Mouse (Mus musculus): Measurements from ENCODE around the gene Hoxa13.

Gene Hoxa13

GRCm38 (mm10) chr6:52215070-52215469, 45.6 kb downstream of the Hoxa13 start:
- CTCF ChIA-PET = interaction anchor here in 1 of 4 experiments (1.3 kb wide), 1 partner anchor 30 kb away, joined by 4 read pairs; the partner anchor contains the start of gene Hoxa11
- POLR2A ChIA-PET = interaction anchor here in 1 of 4 experiments (1.2 to 1.4 kb wide), 3 partner anchors 11 to 37 kb away, joined by 3 to 4 read pairs (median 3); partner anchors contain the start of gene Hoxa11

- CTCF ChIA-PET = interaction anchor here in 1 of 4 experiments (1.3 kb wide), 1 partner anchor 31 kb away, joined by 4 read pairs; the partner anchor contains the start of gene Hoxa11
Observed at GRCm38 (mm10) chr6:52214271-52214670, 46.4 kb downstream of the Hoxa13 start.

DNA sequence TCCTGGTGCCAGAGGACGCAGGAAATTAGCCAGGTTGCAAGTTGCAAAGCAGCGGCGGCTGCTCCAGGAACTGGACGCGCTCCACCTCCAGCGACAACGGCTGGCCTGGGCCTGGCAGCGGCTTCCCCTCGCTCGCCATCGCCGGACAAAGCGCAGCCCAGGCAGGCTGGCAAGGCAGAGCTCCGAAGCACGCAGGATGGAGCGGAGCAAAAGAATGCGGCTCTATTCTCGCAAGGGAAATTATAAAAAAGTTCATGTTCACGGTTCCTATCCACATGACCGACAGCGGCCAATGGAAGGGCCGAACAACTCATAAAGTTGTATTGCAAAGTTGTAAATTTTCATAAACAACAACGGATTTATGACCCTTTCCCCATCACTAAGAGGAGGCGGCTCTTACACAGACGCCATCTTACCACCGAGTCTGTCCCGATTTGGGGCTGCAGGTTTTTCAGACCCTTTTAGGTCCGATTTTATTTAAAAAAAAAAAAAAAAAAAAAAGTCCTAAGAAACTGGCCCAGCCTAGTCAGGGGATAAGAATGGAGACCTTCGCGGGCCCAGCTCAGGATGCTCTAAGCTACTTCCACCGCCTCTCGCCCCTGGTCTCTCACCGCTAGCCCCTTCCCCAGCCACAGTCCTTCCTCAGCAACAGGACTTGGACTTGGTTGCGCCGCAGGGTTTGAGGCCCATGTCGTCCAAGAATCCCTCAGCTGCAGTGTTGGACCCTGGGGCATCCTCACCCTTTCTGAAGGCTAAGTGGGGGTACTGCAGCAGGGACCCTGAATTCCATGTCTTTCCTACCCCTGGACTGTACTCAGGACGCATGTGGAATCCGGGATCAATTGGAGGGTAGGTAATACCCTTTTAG, 47.3 kb downstream of the Hoxa13 start, which contains the start of the genes Hoxa3 and Gm28308:
TSS of gene Hoxa3 (minus strand) at position 218 of the 868 bp plus-strand sequence.
TSS of gene Gm28308 (minus strand) at position 221 of the 868 bp plus-strand sequence.
- CTCF ChIA-PET = interaction anchor here (0.8 to 1.9 kb wide), 4 partner anchors 8 to 27 kb away, joined by 3 to 10 read pairs (median 4); partner anchors contain the start of genes Hoxa7 (in 3 of the 4) and Hoxa10 (in 1 of the 4)
- POLR2A ChIA-PET = interaction anchor here in 3 of 4 experiments (0.5 to 2.1 kb wide), 10 partner anchors 9 to 558 kb away, joined by 3 to 7 read pairs (median 4); partner anchors contain the start of genes 5730596B20Rik (in 1 of the 3) and Hoxa5 (in 1 of the 3)

More at GRCm38 (mm10) chr6:52214271-52214670, 46.4 kb downstream of the Hoxa13 start:
- POLR2A ChIA-PET = interaction anchor here in 1 of 4 experiments (0.9 to 2.1 kb wide), 6 partner anchors 10 to 559 kb away, joined by 3 to 7 read pairs (median 4); partner anchors contain the start of genes Hoxa11 and Hoxa5

DNA sequence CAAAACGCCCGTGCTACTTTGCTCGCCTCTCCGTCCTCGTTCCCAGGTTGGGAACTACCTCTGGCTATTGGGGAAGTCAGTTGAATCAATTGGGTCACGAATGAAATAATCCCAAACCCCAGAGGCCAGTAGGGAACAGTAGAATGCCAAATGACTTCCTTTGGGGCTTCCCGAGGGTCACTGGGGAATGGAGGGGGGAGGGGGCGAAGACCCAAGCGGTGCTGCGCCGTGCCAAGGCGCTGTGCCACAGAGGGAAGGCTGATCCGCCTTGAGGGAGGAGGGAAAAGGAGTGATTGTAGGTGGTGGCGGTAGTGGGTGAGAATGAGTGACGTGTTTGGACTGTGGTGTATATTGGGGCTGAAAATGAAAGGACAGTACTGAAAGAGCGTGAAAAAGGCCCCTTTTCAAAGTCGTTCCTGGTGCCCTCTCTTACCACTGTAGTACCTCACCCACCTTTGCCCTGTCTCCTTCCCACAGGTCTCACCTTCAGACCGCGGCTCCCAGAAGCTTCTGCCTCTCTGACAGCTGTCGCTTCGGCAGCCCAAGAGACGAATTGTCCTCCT, 48.0 kb downstream of the Hoxa13 start:
- CTCF ChIA-PET = interaction anchor here in 3 of 4 experiments (0.8 to 1.9 kb wide), 7 partner anchors 9 to 94 kb away, joined by 3 to 10 read pairs (median 4); partner anchors contain the start of genes Hoxa7 (in 2 of the 3) and Hoxa10 (in 1 of the 3)

DNA sequence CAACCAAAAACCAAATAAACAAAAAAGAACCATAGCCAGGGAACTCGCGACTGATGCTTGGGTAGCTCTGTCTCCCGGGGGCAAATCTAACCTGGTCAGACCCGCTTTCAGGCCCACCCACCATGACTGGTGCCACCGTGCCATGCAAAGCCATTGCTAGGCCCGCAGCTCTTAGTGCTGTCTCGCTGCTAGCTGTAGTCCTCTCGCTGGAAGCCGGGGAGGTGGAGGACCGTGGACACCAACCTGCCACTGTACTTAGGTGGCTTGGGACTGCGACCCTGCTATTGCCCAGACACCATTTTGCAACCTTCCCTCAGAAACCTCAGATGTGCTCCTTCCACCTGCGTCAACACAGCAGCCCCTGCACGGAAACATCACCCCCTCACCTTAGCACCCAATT, 48.7 kb downstream of the Hoxa13 start:
- POLR2A ChIA-PET = interaction anchor here in 2 of 4 experiments (0.7 to 1.7 kb wide), 9 partner anchors 9 to 35 kb away, joined by 3 to 13 read pairs (median 4); partner anchors contain the start of genes Hoxa10 (in 2 of the 2), Hoxa7 (in 2 of the 2) and 5730596B20Rik (in 1 of the 2)

More for the DNA sequence above, 48.0 kb downstream of the Hoxa13 start:
- POLR2A ChIA-PET = interaction anchor here in 2 of 4 experiments (0.5 to 2.1 kb wide), 6 partner anchors 8 to 52 kb away, joined by 3 to 7 read pairs (median 4); partner anchors contain the start of genes 5730596B20Rik (in 1 of the 2) and Hoxa5 (in 1 of the 2)

GRCm38 (mm10) chr6:52211170-52211935, 49.3 kb downstream of the Hoxa13 start:
- POLR2A ChIA-PET = interaction anchor here in 3 of 4 experiments (0.7 to 1.7 kb wide), 11 partner anchors 9 to 36 kb away, joined by 3 to 13 read pairs (median 3); partner anchors contain the start of genes 5730596B20Rik (in 2 of the 3), Hoxa10 (in 2 of the 3) and Hoxa7 (in 2 of the 3)
- CTCF ChIA-PET = interaction anchor here (0.5 to 3.4 kb wide), 26 partner anchors 9 to 931 kb away, joined by 3 to 40 read pairs (median 4); partner anchors contain the start of genes Hoxa7 (in 3 of the 4), Hoxa10 (in 2 of the 4), Hoxa11 (in 1 of the 4) and Hoxa4 (in 1 of the 4)

More for the DNA sequence above, 48.7 kb downstream of the Hoxa13 start:
- CTCF ChIA-PET = interaction anchor here in 3 of 4 experiments (0.7 to 3.4 kb wide), 20 partner anchors 8 to 620 kb away, joined by 3 to 40 read pairs (median 5); partner anchors contain the start of genes Hoxa7 (in 3 of the 3), Hoxa10 (in 2 of the 3) and Hoxa4 (in 1 of the 3)

- CTCF ChIA-PET = interaction anchor here in 1 of 4 experiments (3.4 kb wide), 1 partner anchor 12 kb away, joined by 40 read pairs; the partner anchor contains the start of gene Hoxa7
- POLR2A ChIA-PET = no interaction called here
Observed at GRCm38 (mm10) chr6:52209685-52210046, 51.0 kb downstream of the Hoxa13 start.

DNA sequence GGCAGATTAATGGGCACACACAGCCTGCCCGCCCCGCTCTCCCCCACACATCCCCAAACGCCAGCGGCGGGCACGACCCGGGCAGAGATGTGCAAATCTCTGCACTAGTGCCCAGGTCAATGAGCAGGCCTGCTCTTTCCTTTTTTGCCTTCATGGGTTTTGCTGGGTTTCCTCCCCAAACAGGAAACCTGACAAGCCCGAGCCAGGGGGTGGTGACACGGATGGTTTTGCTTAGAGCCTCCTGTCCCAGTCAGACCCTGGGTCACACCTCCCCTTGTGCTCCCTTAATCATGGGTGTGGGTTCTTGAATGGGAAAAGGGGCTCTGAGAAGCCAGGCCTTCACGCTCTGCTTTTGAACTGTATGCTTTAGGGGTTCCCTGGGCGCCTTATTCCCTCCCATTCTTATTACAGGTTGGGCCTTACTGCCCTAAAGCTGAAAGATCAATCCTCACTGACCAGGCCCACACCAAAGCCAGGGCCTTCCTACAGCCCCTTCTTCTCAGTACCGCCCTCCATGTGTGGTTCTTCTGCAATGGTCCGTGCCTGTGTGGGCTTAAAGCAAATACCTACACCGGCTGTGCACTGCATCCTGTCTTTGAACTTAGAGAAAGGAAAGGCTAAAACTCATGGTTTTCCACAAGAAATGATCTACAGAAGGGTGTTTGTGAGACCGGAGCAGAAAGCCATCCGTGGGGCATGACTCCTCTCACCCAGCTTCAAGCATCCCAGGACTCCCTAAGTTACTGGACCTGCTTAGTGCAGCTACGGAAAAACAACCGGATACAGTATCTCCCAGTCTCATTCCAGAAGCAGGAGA, 51.6 kb downstream of the Hoxa13 start:
- POLR2A ChIA-PET = interaction anchor here in 1 of 4 experiments (1.0 kb wide), 1 partner anchor 13 kb away, joined by 3 read pairs; no protein-coding TSS in a partner anchor
- CTCF ChIA-PET = interaction anchor here in 2 of 4 experiments (0.6 to 3.4 kb wide), 2 partner anchors 12 to 172 kb away, joined by 4 to 40 read pairs; partner anchors contain the start of gene Hoxa7 (in 1 of the 2)

DNA sequence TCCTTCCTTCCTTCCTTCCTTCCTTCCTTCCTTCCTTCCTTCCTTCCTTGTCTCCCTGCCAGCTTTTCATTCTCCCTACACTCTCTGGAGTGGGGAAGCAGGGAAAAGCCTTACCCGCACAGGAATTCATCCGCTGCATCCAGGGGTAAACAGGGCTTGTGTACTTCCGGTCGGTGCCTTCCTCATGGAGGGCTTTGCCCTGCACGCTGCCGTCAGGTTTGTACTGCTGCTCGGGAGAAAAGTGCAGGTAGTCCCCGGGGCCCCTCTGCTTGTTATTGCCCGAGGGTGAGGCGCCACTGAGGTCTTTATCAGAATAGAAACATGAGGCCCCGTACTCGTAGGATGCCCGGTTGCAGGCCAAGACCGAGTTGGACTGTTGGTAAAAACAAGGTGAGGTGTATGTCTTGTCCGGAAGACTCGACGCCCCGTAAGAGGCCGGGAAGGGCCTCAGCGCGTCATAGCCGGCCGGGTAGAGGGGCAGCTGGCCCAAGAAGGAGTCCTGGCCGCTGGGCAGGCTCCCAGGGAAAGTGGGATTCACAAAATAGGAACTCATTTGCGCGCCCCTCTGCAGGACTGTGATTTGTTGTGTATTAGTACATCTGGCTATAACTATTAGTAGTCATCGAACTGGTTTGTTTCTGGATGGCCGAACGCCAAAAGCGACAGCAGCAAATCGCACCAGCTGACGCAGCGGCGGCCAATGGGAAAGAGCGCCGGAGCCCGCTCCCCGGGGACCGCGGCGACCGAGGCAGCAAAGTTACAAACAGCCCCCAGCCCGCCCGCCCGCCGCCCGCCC, 52.4 kb downstream of the Hoxa13 start, which contains the start of gene Hoxa6:
TSS of gene Hoxa6 (minus strand) at position 651 of the 796 bp plus-strand sequence.
- POLR2A ChIA-PET = interaction anchor here in 1 of 4 experiments (1.0 kb wide), 1 partner anchor 14 kb away, joined by 3 read pairs; no protein-coding TSS in a partner anchor
- CTCF ChIA-PET = interaction anchor here in 1 of 4 experiments (0.6 kb wide), 1 partner anchor 171 kb away, joined by 4 read pairs; no protein-coding TSS in a partner anchor
